Mouse (Mus musculus): ENCODE measurements at regions not wholly inside any gene's neighbourhood (a gene's known extent, or its start where the extent isn't known, plus 50 kb on each side); places are given as distances from the start of the nearest gene placed in this dataset.

GRCm38 (mm10) chr9:112340363-112340762 lies 104.6 kb upstream of the Arpp21 start:
- Histone ChIP-seq H3K36me3 (ENCODE audit: control insufficient read depth, insufficient read depth) (no peaks in the 10 kb centered on the region), H3K79me2 (ENCODE audit: control insufficient read depth, insufficient read depth) (no peaks in the 10 kb centered on the region), H3ac (ENCODE audit: control insufficient read depth, insufficient read length) (no peak overlapping the region), H3K27me3 (ENCODE audit: control insufficient read depth, insufficient read depth, insufficient read length) (no peaks in the 10 kb centered on the region), H3K4me2 (ENCODE audit: low read depth) (no peak overlapping the region), H3K4me3 (no peak overlapping the region)
- TF ChIP-seq POLR2A (IDR thresholded peaks at IDR 0.05; ENCODE audit: insufficient read length, low read depth), result no peak
- no peak for TF ChIP-seq POLR2AphosphoS2 (IDR thresholded peaks at IDR 0.05; ENCODE audit: insufficient read length, low read depth)
- TF ChIP-seq REST (IDR thresholded peaks at IDR 0.05; ENCODE audit: insufficient read depth, insufficient read length), result no peak
- no peak for TF ChIP-seq TCF12 (IDR thresholded peaks at IDR 0.05; ENCODE audit: insufficient read depth, poor library complexity, severe bottlenecking)
- no peak for TF ChIP-seq MAX (IDR thresholded peaks at IDR 0.05; ENCODE audit: low read depth)
- no peak for TF ChIP-seq MYOG (IDR thresholded peaks at IDR 0.05; ENCODE audit: control insufficient read depth in 1 of 3, insufficient read depth in 1 of 3, insufficient read length in 2 of 3, low read depth in 2 of 3)
- TF ChIP-seq CEBPB (IDR thresholded peaks at IDR 0.05; ENCODE audit: insufficient read depth, poor library complexity, severe bottlenecking), result no peak
- no peak for TF ChIP-seq MYOD1 (IDR thresholded peaks at IDR 0.05; ENCODE audit: control insufficient read depth in 1 of 3, insufficient read length in 2 of 3, low read depth in 2 of 3)
- TF ChIP-seq E2F4 (IDR thresholded peaks at IDR 0.05; ENCODE audit: insufficient read depth), result no peak
- no peak for TF ChIP-seq TCF3 (IDR thresholded peaks at IDR 0.05; ENCODE audit: insufficient read length, low read depth)

- Histone ChIP-seq H3K4me2 (ENCODE audit: low read depth) (no peak overlapping the region), H3K27me3 (ENCODE audit: control insufficient read depth, insufficient read depth, insufficient read length) (no peaks in the 10 kb centered on the region), H3ac (ENCODE audit: control insufficient read depth, insufficient read length) (no peak overlapping the region), H3K36me3 (ENCODE audit: control insufficient read depth, insufficient read depth) (no peaks in the 10 kb centered on the region), H3K4me3 (no peak overlapping the region), H3K79me2 (ENCODE audit: control insufficient read depth, insufficient read depth) (no peaks in the 10 kb centered on the region)
- TF ChIP-seq MYOD1 (IDR thresholded peaks at IDR 0.05; ENCODE audit: control insufficient read depth in 1 of 3, insufficient read length in 2 of 3, low read depth in 2 of 3) (no peak), REST (IDR thresholded peaks at IDR 0.05; ENCODE audit: insufficient read depth, insufficient read length) (no peak), TCF12 (IDR thresholded peaks at IDR 0.05; ENCODE audit: insufficient read depth, poor library complexity, severe bottlenecking) (no peak), CEBPB (IDR thresholded peaks at IDR 0.05; ENCODE audit: insufficient read depth, poor library complexity, severe bottlenecking) (no peak), SRF (IDR thresholded peaks at IDR 0.05; ENCODE audit: control insufficient read depth, insufficient read length, low read depth) (no peak), POLR2AphosphoS2 (IDR thresholded peaks at IDR 0.05; ENCODE audit: insufficient read length, low read depth) (no peak), MAX (IDR thresholded peaks at IDR 0.05; ENCODE audit: low read depth) (no peak)
Measured at GRCm38 (mm10) chr9:112320016-112320415, 84.3 kb upstream of the Arpp21 start.

- Histone ChIP-seq H3ac (ENCODE audit: control insufficient read depth, insufficient read length) (no peak overlapping the region), H3K79me2 (ENCODE audit: control insufficient read depth, insufficient read depth) (no peaks in the 10 kb centered on the region), H3K4me2 (ENCODE audit: low read depth) (no peak overlapping the region), H3K36me3 (ENCODE audit: control insufficient read depth, insufficient read depth) (no peaks in the 10 kb centered on the region), H3K27me3 (ENCODE audit: control insufficient read depth, insufficient read depth, insufficient read length) (no peaks in the 10 kb centered on the region), H3K4me3 (no peak overlapping the region)
- TF ChIP-seq MYOG (IDR thresholded peaks at IDR 0.05; ENCODE audit: control insufficient read depth in 1 of 3, insufficient read depth in 1 of 3, insufficient read length in 2 of 3, low read depth in 2 of 3), result no peak
- no peak for TF ChIP-seq MYOD1 (IDR thresholded peaks at IDR 0.05; ENCODE audit: control insufficient read depth in 1 of 3, insufficient read length in 2 of 3, low read depth in 2 of 3)
- no peak for TF ChIP-seq POLR2A (IDR thresholded peaks at IDR 0.05; ENCODE audit: insufficient read length, low read depth)
- no peak for TF ChIP-seq POLR2AphosphoS2 (IDR thresholded peaks at IDR 0.05; ENCODE audit: insufficient read length, low read depth)
- no peak for TF ChIP-seq TCF12 (IDR thresholded peaks at IDR 0.05; ENCODE audit: insufficient read depth, poor library complexity, severe bottlenecking)
- no peak for TF ChIP-seq MAX (IDR thresholded peaks at IDR 0.05; ENCODE audit: low read depth)
- TF ChIP-seq TCF3 (IDR thresholded peaks at IDR 0.05; ENCODE audit: insufficient read length, low read depth), result no peak
- TF ChIP-seq USF1 (IDR thresholded peaks at IDR 0.05; ENCODE audit: low read depth), result no peak
- TF ChIP-seq CEBPB (IDR thresholded peaks at IDR 0.05; ENCODE audit: insufficient read depth, poor library complexity, severe bottlenecking), result no peak
- TF ChIP-seq REST (IDR thresholded peaks at IDR 0.05; ENCODE audit: insufficient read depth, insufficient read length), result no peak
- TF ChIP-seq SRF (IDR thresholded peaks at IDR 0.05; ENCODE audit: control insufficient read depth, insufficient read length, low read depth), result no peak
- no peak for TF ChIP-seq E2F4 (IDR thresholded peaks at IDR 0.05; ENCODE audit: insufficient read depth)
Measured at GRCm38 (mm10) chr9:112308950-112309349, 73.2 kb upstream of the Arpp21 start.

- Histone ChIP-seq H3K79me2 (ENCODE audit: control insufficient read depth, insufficient read depth) (no peaks in the 10 kb centered on the region), H3ac (ENCODE audit: control insufficient read depth, insufficient read length) (no peak overlapping the region), H3K4me3 (no peak overlapping the region), H3K36me3 (ENCODE audit: control insufficient read depth, insufficient read depth) (no peaks in the 10 kb centered on the region), H3K4me2 (ENCODE audit: low read depth) (peak overlapping the region; percentile 38), H3K27me3 (ENCODE audit: control insufficient read depth, insufficient read depth, insufficient read length) (no peaks in the 10 kb centered on the region)
- no peak for TF ChIP-seq TCF3 (IDR thresholded peaks at IDR 0.05; ENCODE audit: insufficient read length, low read depth)
Measured at GRCm38 (mm10) chr9:112307837-112308236, 72.1 kb upstream of the Arpp21 start.

GRCm38 (mm10) chr9:112291875-112292274 lies 56.1 kb upstream of the Arpp21 start:
- TF ChIP-seq TCF3 (IDR thresholded peaks at IDR 0.05; ENCODE audit: insufficient read length, low read depth) (no peak), MYOD1 (IDR thresholded peaks at IDR 0.05; ENCODE audit: control insufficient read depth in 1 of 3, insufficient read length in 2 of 3, low read depth in 2 of 3) (peak in 1 of 3 experiments; percentile 47)
- H3K4me2 ChIP-seq (ENCODE audit: low read depth), result no peak overlapping the region
- no peaks in the 10 kb centered on the region for H3K36me3 ChIP-seq (ENCODE audit: control insufficient read depth, insufficient read depth)
- H3K79me2 ChIP-seq (ENCODE audit: control insufficient read depth, insufficient read depth), result no peaks in the 10 kb centered on the region
- no peaks in the 10 kb centered on the region for H3K27me3 ChIP-seq (ENCODE audit: control insufficient read depth, insufficient read depth, insufficient read length)
- no peak overlapping the region for H3ac ChIP-seq (ENCODE audit: control insufficient read depth, insufficient read length)
- H3K4me3 ChIP-seq, result no peak overlapping the region

All from myocyte (in vitro differentiated cells).